Mouse (Mus musculus): ENCODE measurements around the gene Pabpc4. TPM values are rescaled to one million over a fixed set of nuclear protein-coding genes. Genes with fewer than 3 reads are reported as not detected.

The Pabpc4 gene
- polyA plus RNA-seq, 1 experiment from 2014 or later, result 35.6 TPM

- ATAC-seq (peak; percentile 35), DNase-seq (ENCODE audit: low spot score) (peak; percentile 6)
- Histone ChIP-seq H3K36me3 (ENCODE audit: control insufficient read depth, insufficient read depth, low read length) (peaks cover 3% of the 10 kb centered on the region; the same call in 1 of the 2 replicates), H3K27ac (ENCODE audit: low read depth, low read length) (no peak overlapping the region), H3K27me3 (replicated peaks; ENCODE audit: control insufficient read depth, insufficient read depth, low read length) (peaks cover 40% of the 10 kb centered on the region), H3K4me2 (ENCODE audit: low read length) (peak overlapping the region; percentile 82), H3K4me1 (ENCODE audit: control insufficient read depth, insufficient read depth, low read length) (peaks cover 11% of the 10 kb centered on the region), H3K9ac (ENCODE audit: low read length) (peak overlapping the region; percentile 43), H3K9me3 (replicated peaks; ENCODE audit: control insufficient read depth, low read length) (no peaks in the 10 kb centered on the region), H3K4me3 (ENCODE audit: low read depth, low read length) (peak overlapping the region; percentile 43)
- WGBS, result 3% methylated on average over 38 of the region's 43 CpGs
These were observed 80.0 kb downstream of the Pabpc4 start for GRCm38 (mm10) chr4:123342091-123342641.

DNA sequence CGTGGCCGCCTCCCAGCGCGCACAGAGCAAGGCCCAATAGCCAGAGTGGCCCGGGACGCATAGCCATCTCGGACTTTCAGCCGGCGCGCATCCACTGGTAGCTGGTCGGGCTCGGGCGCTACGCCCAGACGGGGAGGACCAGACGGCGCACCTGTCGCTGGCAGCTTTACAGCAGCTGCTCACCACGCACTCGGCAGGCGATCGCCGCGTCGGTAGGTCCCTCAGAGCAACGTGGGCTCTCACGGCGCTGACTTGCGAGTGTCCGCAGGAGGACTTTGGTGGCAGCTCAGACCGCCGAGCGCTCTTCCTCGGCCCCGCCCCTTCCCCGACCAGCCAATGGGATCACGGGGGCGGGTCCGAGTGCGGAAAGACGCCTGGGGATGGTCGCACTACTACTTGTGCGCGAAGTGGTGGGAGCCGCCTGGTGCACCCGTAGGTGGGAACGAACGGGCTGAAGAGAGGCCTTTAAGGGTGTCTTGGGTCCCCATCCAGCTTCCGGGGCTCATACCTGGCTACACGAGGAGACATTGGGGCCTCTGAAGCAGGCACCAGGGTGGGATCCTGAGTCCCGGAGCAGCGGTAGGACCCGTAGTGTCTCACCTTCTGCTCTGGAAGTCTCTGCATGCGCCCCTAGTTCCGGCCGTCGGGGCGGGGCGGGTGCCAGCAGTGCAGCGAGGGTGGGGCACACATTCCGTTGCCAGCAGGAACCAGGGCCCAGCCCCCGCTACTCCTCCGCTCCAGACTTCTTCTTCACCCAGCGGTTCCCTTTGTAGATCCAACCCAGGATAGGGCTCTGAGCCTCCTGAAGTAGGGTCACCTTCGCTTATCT lies 80.7 kb downstream of the Pabpc4 start, which contains the start of gene Bmp8a:
Bmp8a (minus strand) TSS at position 611 of the 829 bp plus-strand sequence.
- ATAC-seq (peak; percentile 92), DNase-seq (ENCODE audit: low spot score) (peak; percentile 84)
- H3K27ac ChIP-seq (ENCODE audit: low read depth, low read length), result no peak within 1 kb of the TSS
- H3K4me3 ChIP-seq (ENCODE audit: low read depth, low read length), result peak within 1 kb of the TSS; percentile 43
- peak within 1 kb of the TSS; percentile 48 for H3K9ac ChIP-seq (ENCODE audit: low read length)
- peaks cover 11% of the 10 kb centered on the region for H3K4me1 ChIP-seq (ENCODE audit: control insufficient read depth, insufficient read depth, low read length)
- H3K27me3 ChIP-seq (replicated peaks; ENCODE audit: control insufficient read depth, insufficient read depth, low read length), result peaks cover 40% of the 10 kb centered on the region
- peak within 1 kb of the TSS; percentile 82 for H3K4me2 ChIP-seq (ENCODE audit: low read length)
- H3K36me3 ChIP-seq (ENCODE audit: control insufficient read depth, insufficient read depth, low read length), result peaks cover 8% of the 10 kb centered on the region; the same call in 1 of the 2 replicates
- no peaks in the 10 kb centered on the region for H3K9me3 ChIP-seq (replicated peaks; ENCODE audit: control insufficient read depth, low read length)
- under 1% methylated on average over 59 of the region's 65 CpGs for WGBS

- peaks cover 11% of the 10 kb centered on the region for H3K4me1 ChIP-seq (ENCODE audit: control insufficient read depth, insufficient read depth, low read length)
- no peak overlapping the region for H3K9ac ChIP-seq (ENCODE audit: low read length)
- peak overlapping the region; percentile 43; the same call in 1 of the 2 replicates for H3K4me3 ChIP-seq (ENCODE audit: low read depth, low read length)
- peak overlapping the region; percentile 82 for H3K4me2 ChIP-seq (ENCODE audit: low read length)
- peaks cover 40% of the 10 kb centered on the region for H3K27me3 ChIP-seq (replicated peaks; ENCODE audit: control insufficient read depth, insufficient read depth, low read length)
- DNase-seq (ENCODE audit: low spot score) (no peak), ATAC-seq (0 out of 2 replicates have a peak, but pooled peaks have one; percentile 8)
- H3K9me3 ChIP-seq (replicated peaks; ENCODE audit: control insufficient read depth, low read length), result no peaks in the 10 kb centered on the region
- 9% methylated on average over 6 of the region's 6 CpGs for WGBS
- H3K36me3 ChIP-seq (ENCODE audit: control insufficient read depth, insufficient read depth, low read length), result peaks cover 14% of the 10 kb centered on the region; the same call in 1 of the 2 replicates
- H3K27ac ChIP-seq (ENCODE audit: low read depth, low read length), result no peak overlapping the region
These were observed 81.3 kb downstream of the Pabpc4 start for GRCm38 (mm10) chr4:123343471-123343789.

Other genes starting within 250 kb of the Pabpc4 start
- gene Trit1, start 245.8 kb upstream of the Pabpc4 start, polyA plus RNA-seq (2014; fragmentation: Nextera tagmentation; extraction: Ambion mirVana), result 29.4 and 32.7 TPM in 2 replicates
- 0.08 and 0.21 TPM in 2 replicates for gene Bmp8b, start 157.2 kb upstream of the Pabpc4 start, polyA plus RNA-seq (2014; fragmentation: Nextera tagmentation; extraction: Ambion mirVana)
- 0.13 and 0.35 TPM in 2 replicates for gene Oxct2b, start 146.1 kb upstream of the Pabpc4 start, polyA plus RNA-seq (2014; fragmentation: Nextera tagmentation; extraction: Ambion mirVana)
- 86.4 and 88.3 TPM in 2 replicates for gene Ppie, start 122.4 kb upstream of the Pabpc4 start, polyA plus RNA-seq (2014; fragmentation: Nextera tagmentation; extraction: Ambion mirVana)
- 19.9 and 34.7 TPM in 2 replicates for gene Hpcal4, start 79.1 kb upstream of the Pabpc4 start, polyA plus RNA-seq (2014; fragmentation: Nextera tagmentation; extraction: Ambion mirVana)
- gene Nt5c1a, start 60.8 kb upstream of the Pabpc4 start, polyA plus RNA-seq (2014; fragmentation: Nextera tagmentation; extraction: Ambion mirVana), result not detected in 2 replicates
- gene Heyl, start 28.8 kb upstream of the Pabpc4 start, polyA plus RNA-seq (2014; fragmentation: Nextera tagmentation; extraction: Ambion mirVana), result 5.4 and 6.7 TPM in 2 replicates
- gene Oxct2a, start 61.3 kb downstream of the Pabpc4 start, polyA plus RNA-seq (2014; fragmentation: Nextera tagmentation; extraction: Ambion mirVana), result not detected in 2 replicates
- 0.09 TPM in 1 of 2 replicates, not detected in the other for gene Bmp8a, start 80.9 kb downstream of the Pabpc4 start, polyA plus RNA-seq (2014; fragmentation: Nextera tagmentation; extraction: Ambion mirVana)